Mouse (Mus musculus): ENCODE results near the gene Suv39h2.

The Suv39h2 gene

DNA sequence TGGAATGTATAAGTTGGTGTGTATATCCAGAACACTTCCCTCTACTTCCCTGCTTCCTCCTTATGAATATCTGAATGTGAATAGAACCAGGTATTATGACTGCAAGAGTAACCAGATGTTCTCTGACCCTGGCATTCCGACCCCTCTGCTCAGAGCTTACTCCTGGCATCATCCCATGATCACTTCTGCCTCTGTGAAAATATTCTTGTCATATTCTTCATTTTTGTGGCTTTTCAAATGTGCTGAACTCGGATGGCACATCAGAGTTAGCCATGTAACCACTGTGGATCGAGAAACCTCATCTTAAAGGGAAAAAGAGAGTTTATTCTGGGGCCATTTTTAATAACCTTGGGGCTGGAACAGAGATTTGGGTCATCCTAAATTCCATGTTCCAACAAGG, 52.3 kb downstream of the Suv39h2 start, which contains the start of gene Meig1:
Meig1 (minus strand) TSS at position 101 of the 400 bp plus-strand sequence.
- peak; percentile 40 for DNase-seq

DNA sequence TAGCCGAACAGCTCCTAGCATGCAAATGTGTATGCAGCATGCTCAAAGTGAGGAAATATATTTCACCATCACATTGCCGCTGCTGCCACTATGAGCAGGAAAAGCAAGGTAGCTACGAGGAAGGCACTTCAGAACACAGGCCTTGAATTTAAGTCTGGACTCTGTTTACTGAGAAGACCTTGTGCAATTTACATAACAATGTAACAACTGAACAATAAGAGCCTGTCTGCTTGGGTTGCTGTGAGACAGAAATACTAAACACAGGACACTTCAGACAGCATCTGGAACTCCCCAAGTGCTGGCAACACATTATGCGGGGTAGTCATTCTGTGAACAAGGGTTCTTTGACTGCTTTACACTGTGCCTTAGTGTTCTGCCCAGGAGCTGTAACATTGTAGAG, 54.7 kb downstream of the Suv39h2 start:
- peak; percentile 77 for DNase-seq

DNA sequence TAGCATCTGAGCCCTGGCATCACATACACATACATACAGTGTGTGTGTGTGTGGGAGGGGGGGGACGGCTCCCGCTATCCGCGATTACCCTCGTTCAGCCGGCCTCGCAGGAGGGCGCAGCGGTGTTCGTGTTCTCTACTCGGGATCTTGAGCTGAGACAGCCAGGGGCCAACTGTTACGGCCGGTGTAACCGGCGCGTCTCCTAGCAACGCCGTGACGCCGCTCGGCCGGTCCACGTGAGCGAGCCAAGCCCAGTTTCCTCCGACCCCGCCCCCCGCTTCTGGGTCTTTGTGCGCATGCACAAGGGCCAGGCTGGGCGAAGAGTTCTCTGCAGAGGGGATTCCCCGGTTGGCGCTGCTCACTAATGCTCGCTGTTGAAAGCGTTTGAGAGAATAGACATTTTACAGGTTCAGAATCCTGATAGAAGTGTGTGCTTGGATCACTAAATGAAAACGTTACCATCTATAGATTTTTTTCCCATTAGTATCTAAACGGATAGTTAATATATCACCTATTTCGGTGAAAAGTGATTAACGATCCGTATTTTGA, 55.9 kb downstream of the Suv39h2 start:
- peak; percentile 99 for DNase-seq

DNA sequence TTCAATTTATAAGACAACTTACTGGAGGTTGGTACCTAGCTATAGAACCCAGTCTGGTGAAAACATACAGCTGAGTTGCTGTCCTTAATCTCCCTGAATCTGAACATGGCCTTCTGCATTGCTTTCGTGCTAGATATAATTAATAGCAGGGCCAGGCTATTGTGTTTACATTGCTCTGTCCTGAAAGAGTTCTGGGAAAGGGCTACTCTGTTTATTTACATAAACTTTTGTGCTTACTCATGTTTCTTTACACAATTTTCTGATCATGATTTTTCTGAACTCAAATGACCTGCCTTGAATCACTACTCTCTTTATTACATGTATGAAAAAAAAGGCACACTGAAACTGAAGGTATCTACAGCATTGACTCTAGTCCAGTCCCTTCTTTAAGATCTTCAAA, 59.2 kb downstream of the Suv39h2 start:
- DNase-seq, result no peak

DNA sequence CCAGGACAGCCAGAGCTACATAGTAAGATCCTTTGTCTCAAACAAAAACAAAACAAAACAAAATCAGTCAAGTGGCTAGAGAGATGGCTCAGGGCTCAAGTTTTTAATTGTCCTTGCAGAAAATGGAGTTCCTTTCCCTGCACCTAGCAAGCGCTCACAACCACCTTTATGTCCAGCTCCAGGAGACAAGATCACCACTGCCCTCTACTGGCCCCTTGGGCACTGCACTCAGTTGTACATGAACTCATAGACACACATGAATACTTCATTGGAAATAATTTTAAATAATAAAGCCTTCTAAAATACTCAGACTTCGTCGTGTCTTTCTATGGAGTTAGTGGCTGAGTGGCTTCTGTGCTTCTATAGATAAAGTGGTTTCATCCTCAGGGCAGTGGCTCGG, 60.6 kb downstream of the Suv39h2 start:
- DNase-seq, result peak; percentile 83

DNA sequence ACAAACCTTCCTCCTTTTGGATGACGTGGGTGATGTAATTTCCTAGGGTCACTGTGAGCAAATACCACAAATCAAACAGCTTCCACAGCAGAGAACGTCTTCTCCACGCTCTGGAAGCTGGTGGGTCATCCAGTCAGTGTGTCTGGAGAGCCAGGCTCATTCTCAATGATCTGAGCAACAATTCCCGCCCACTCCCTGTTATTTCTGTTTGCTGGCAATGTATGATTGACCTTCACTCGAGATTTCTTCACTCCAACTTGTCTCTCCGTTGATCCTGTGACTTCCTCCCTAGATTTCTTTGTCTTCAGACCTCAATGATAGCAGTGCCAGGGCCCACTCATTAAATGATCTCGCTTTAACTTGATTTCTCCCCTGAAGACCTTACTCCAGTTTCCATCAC, 67.1 kb downstream of the Suv39h2 start:
- DNase-seq, result peak; percentile 34

DNA sequence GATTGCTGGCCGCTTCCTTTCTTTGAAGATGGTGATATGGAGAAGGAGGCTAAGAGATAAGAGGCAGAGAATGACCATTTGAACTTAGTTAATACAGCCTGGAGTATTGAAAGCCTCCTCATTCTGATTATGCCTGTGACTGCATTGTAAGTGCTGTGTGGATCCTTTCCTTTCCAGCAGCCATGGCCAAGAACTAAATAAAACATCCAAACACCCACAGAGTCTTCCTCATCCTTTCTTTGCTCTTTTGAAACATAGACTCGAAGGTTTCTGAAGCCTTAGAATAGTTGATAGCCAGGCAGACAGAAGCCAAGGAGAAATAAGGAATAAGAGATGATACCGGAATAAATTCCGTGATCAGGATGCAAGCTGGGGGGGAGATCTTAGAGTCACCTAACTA, 68.8 kb downstream of the Suv39h2 start:
- DNase-seq, result peak; percentile 14

All from heart, adult 11 months (tissue).